Mouse (Mus musculus) limb, embryonic 10.5 days (tissue): Measurements from ENCODE around the gene Anks6. TPM values are rescaled to one million over a fixed set of nuclear protein-coding genes. Genes with fewer than 3 reads are reported as not detected.

Experiments
- DNase-seq: peaks from one replicate; pipeline ENCODE4 v3.0.0-alpha.2; 2017; ENCODE audit warnings: low spot score
- H3K27ac ChIP-seq: fragments of 300-500 bp; sonication (generic); 2 replicates; pipeline ENCODE4 v1.5.1; 2016; ENCODE audit warnings: mild to moderate bottlenecking
- H3K27me3 ChIP-seq: fragments of 300-500 bp; sonication (generic); 2 replicates; pipeline ENCODE4 v1.6.1; 2016; ENCODE audit warnings: low read depth, mild to moderate bottlenecking; ENCODE audit not compliant: poor library complexity, severe bottlenecking
- H3K36me3 ChIP-seq: fragments of 300-500 bp; sonication (generic); 2 replicates; pipeline ENCODE4 v1.6.1; 2016; ENCODE audit warnings: mild to moderate bottlenecking, moderate library complexity
- H3K4me1 ChIP-seq: fragments of 300-500 bp; sonication (generic); 2 replicates; pipeline ENCODE4 v1.6.1; 2016
- H3K4me3 ChIP-seq: fragments of 300-500 bp; sonication (generic); 2 replicates; pipeline ENCODE4 v1.5.1; 2016; ENCODE audit warnings: mild to moderate bottlenecking, moderate library complexity
- H3K9me3 ChIP-seq: fragments of 300-500 bp; sonication (generic); replicated peaks from 2 replicates; pipeline ENCODE4 v1.6.1; 2016; ENCODE audit warnings: mild to moderate bottlenecking
- WGBS: fragments of 180-500 bp; shearing (Covaris S2); methylation state at CpG from one replicate; pipeline ENCODE4 v1.1.7; 2016; 5-methylcytosine and 5-hydroxymethylcytosine counted together
- polyA plus RNA-seq: library from polyadenylated mRNA; unstranded; fragments of >200 nt; fragmentation: Nextera tagmentation; extraction: Ambion mirVana; gene quantifications from 2 replicates; pipeline ENCODE4 v1.2.1, GENCODE M21; 2016

Anks6 gene
- polyA plus RNA-seq, result 3.2 and 4.4 TPM in 2 replicates

- Histone ChIP-seq H3K36me3 (no peaks in the 10 kb centered on the region), H3K4me3 (peak within 1 kb of the TSS; percentile 85), H3K4me1 (peaks cover 26% of the 10 kb centered on the region), H3K27me3 (peaks cover 34% of the 10 kb centered on the region), H3K9me3 (no peaks in the 10 kb centered on the region), H3K27ac (peak within 1 kb of the TSS; percentile 90)
- peak; percentile 79 for DNase-seq
- under 1% methylated on average over 86 of the region's 86 CpGs for WGBS
Measured at GRCm38 (mm10) chr4:47056791-47057509, at the start of gene Anks6. Gene Anks6, minus strand, starts transcription at chr4:47057427.

- 92% methylated on average over 10 of the region's 10 CpGs for WGBS
- H3K4me3 ChIP-seq, result no peak overlapping the region
Measured at GRCm38 (mm10) chr4:47103561-47103960, 46.3 kb upstream of the Anks6 start.

GRCm38 (mm10) chr4:47093647-47094046 lies 36.4 kb upstream of the Anks6 start:
- H3K9me3 ChIP-seq, result no peaks in the 10 kb centered on the region
- H3K27ac ChIP-seq, result no peak overlapping the region
- peaks cover 59% of the 10 kb centered on the region for H3K27me3 ChIP-seq
- peaks cover 28% of the 10 kb centered on the region for H3K4me1 ChIP-seq
- WGBS, result 41% methylated on average over 6 of the region's 6 CpGs
- DNase-seq, result no peak
- H3K4me3 ChIP-seq, result no peak overlapping the region
- H3K36me3 ChIP-seq, result no peaks in the 10 kb centered on the region

More at GRCm38 (mm10) chr4:47103561-47103960, 46.3 kb upstream of the Anks6 start:
- no peaks in the 10 kb centered on the region for H3K36me3 ChIP-seq
- 0 out of 2 replicates have a peak, but pooled peaks cover 1% of the 10 kb centered on the region for H3K9me3 ChIP-seq
- H3K27me3 ChIP-seq, result no peaks in the 10 kb centered on the region
- 0 out of 2 replicates have a peak, but pooled peaks cover 2% of the 10 kb centered on the region for H3K4me1 ChIP-seq
- DNase-seq, result no peak
- H3K27ac ChIP-seq, result no peak overlapping the region

GRCm38 (mm10) chr4:47093161-47093560 lies 35.9 kb upstream of the Anks6 start:
- H3K27me3 ChIP-seq, result peaks cover 59% of the 10 kb centered on the region

GRCm38 (mm10) chr4:47092387-47093021 lies 35.3 kb upstream of the Anks6 start:
- peak; percentile 58 for DNase-seq
- Histone ChIP-seq H3K9me3 (no peaks in the 10 kb centered on the region), H3K36me3 (no peaks in the 10 kb centered on the region), H3K4me1 (peaks cover 28% of the 10 kb centered on the region), H3K27me3 (peaks cover 59% of the 10 kb centered on the region), H3K4me3 (peak overlapping the region; percentile 84), H3K27ac (peak overlapping the region; percentile 32; the same call in 1 of the 2 replicates)
- 1% methylated on average over 21 of the region's 21 CpGs for WGBS

More at GRCm38 (mm10) chr4:47093161-47093560, 35.9 kb upstream of the Anks6 start:
- DNase-seq, result no peak
- no peaks in the 10 kb centered on the region for H3K9me3 ChIP-seq
- 30% methylated on average over 9 of the region's 9 CpGs for WGBS
- H3K4me1 ChIP-seq, result peaks cover 28% of the 10 kb centered on the region
- H3K4me3 ChIP-seq, result peak overlapping the region; percentile 84; the same call in 1 of the 2 replicates
- no peak overlapping the region for H3K27ac ChIP-seq
- no peaks in the 10 kb centered on the region for H3K36me3 ChIP-seq

- Histone ChIP-seq H3K9me3 (no peaks in the 10 kb centered on the region), H3K4me3 (peak within 1 kb of the TSS; percentile 84), H3K36me3 (no peaks in the 10 kb centered on the region), H3K4me1 (peaks cover 28% of the 10 kb centered on the region), H3K27ac (peak within 1 kb of the TSS; percentile 32), H3K27me3 (peaks cover 59% of the 10 kb centered on the region)
- peak; percentile 66 for DNase-seq
- WGBS, result 1% methylated on average over 71 of the region's 74 CpGs
Measured at GRCm38 (mm10) chr4:47091493-47092386, 34.5 kb upstream of the Anks6 start, which contains the start of gene Galnt12. Gene Galnt12, plus strand, starts transcription at chr4:47091909.

GRCm38 (mm10) chr4:47088671-47089070 lies 31.4 kb upstream of the Anks6 start:
- Histone ChIP-seq H3K27me3 (peaks cover 43% of the 10 kb centered on the region), H3K4me1 (peaks cover 24% of the 10 kb centered on the region)
- WGBS, result 91% methylated on average over 7 of the region's 7 CpGs

DNA sequence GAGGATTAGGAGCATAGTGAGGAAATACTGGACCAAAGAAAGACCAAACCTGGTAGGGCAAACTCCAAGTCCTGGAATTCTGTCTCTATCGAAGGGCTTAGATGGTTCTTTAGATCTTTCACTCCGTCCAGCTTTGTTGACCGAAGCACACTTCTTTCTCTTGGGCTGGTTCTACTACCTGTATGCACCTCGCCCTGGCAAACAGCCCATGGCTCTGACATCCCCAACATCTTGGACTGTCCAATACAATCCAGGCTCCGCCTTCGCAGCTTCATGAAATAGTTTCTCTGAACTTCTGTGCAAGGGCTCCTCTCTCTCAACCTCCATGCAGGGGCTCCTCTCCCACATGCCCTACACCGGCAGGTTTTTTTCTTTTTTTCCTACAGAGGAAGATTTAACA lies 26.6 kb upstream of the Anks6 start:
- 92% methylated on average over 7 of the region's 7 CpGs for WGBS

More at GRCm38 (mm10) chr4:47088671-47089070, 31.4 kb upstream of the Anks6 start:
- H3K27ac ChIP-seq, result no peak overlapping the region
- no peaks in the 10 kb centered on the region for H3K9me3 ChIP-seq
- H3K36me3 ChIP-seq, result no peaks in the 10 kb centered on the region
- no peak for DNase-seq
- no peak overlapping the region for H3K4me3 ChIP-seq

GRCm38 (mm10) chr4:47080647-47081010 lies 23.4 kb upstream of the Anks6 start:
- DNase-seq, result no peak
- Histone ChIP-seq H3K4me1 (no peaks in the 10 kb centered on the region), H3K4me3 (no peak overlapping the region), H3K27ac (no peak overlapping the region), H3K36me3 (no peaks in the 10 kb centered on the region), H3K9me3 (no peaks in the 10 kb centered on the region), H3K27me3 (no peaks in the 10 kb centered on the region)
- 95% methylated on average over 4 of the region's 4 CpGs for WGBS

More for the DNA sequence above, 26.6 kb upstream of the Anks6 start:
- H3K27me3 ChIP-seq, result no peaks in the 10 kb centered on the region
- no peak overlapping the region for H3K27ac ChIP-seq
- H3K4me3 ChIP-seq, result no peak overlapping the region
- no peaks in the 10 kb centered on the region for H3K36me3 ChIP-seq
- no peak for DNase-seq
- H3K9me3 ChIP-seq, result no peaks in the 10 kb centered on the region
- no peaks in the 10 kb centered on the region for H3K4me1 ChIP-seq

DNA sequence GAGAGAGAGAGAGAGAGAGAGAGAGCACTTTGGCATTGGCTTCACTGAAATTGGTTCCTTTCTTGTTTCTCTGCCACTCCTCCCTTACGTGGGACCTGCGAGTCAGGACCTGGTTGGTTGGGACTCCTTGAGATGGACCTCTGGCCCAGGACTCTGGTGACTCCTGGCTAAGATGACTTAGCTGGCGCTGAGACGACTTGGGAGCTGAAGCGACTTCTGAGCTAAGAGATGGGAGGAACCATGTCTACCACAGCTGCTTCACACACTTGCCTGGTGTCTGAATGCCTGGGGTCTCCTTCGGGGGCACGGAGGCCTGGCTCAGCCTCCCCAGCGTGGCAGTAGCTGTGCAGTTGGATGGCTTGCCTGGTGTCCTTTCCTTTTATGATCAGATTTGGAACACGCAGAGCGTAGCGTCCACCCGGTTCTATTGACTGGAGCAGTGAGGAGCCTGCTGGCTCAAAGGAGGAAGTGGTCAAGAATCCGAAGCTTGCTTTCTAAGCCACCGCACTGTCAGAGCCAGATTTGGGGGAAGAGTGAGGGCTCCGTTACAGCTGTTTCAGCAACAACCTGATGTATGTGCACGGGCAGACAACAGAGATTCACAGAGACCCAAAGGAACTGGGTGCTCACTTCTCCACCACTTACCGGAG lies 22.9 kb upstream of the Anks6 start:
- H3K9me3 ChIP-seq, result no peaks in the 10 kb centered on the region
- no peak overlapping the region for H3K4me3 ChIP-seq
- no peaks in the 10 kb centered on the region for H3K4me1 ChIP-seq
- no peaks in the 10 kb centered on the region for H3K36me3 ChIP-seq
- DNase-seq, result no peak
- no peaks in the 10 kb centered on the region for H3K27me3 ChIP-seq
- no peak overlapping the region for H3K27ac ChIP-seq
- 93% methylated on average over 17 of the region's 17 CpGs for WGBS

GRCm38 (mm10) chr4:47075054-47075453 lies 17.8 kb upstream of the Anks6 start:
- WGBS, result 24% methylated on average over 2 of the region's 2 CpGs
- DNase-seq, result no peak
- no peak overlapping the region for H3K4me3 ChIP-seq

DNA sequence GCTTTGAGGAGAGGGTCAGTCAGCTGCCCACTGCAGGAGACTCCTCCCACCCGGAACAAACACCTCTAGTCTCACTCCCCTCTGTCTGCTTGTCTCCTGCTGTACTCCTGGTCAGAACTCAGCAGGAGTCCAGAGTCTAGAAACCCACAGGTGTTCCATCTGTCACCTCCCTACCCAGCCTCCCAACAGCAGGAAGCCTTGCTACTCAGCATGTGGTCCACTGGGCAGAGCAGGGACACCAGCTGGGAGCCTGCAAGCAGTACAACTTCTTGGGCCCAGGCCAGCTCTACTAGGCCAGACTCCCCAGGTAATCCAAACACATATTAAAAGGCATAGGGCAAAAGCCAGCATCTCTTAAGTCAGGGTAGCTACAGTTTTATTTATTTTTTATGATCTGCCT lies 3.7 kb upstream of the Anks6 start:
- no peak overlapping the region for H3K27ac ChIP-seq
- peaks cover 22% of the 10 kb centered on the region for H3K4me1 ChIP-seq
- DNase-seq, result no peak
- 16% methylated on average over 1 of the region's 1 CpGs for WGBS
- no peak overlapping the region for H3K4me3 ChIP-seq
- peaks cover 6% of the 10 kb centered on the region for H3K27me3 ChIP-seq
- H3K9me3 ChIP-seq, result no peaks in the 10 kb centered on the region
- H3K36me3 ChIP-seq, result no peaks in the 10 kb centered on the region

More at GRCm38 (mm10) chr4:47075054-47075453, 17.8 kb upstream of the Anks6 start:
- H3K27me3 ChIP-seq, result no peaks in the 10 kb centered on the region
- H3K36me3 ChIP-seq, result no peaks in the 10 kb centered on the region
- H3K4me1 ChIP-seq, result no peaks in the 10 kb centered on the region
- no peaks in the 10 kb centered on the region for H3K9me3 ChIP-seq
- no peak overlapping the region for H3K27ac ChIP-seq
